In genomic region chr10:43106196-43106595, GRCm38 (mm10) we compare ENCODE assay signal across 13 mouse cellular contexts.
DNase-seq lines count a peak whose midpoint lies in the region; ATAC-seq and TF ChIP-seq lines count a peak whose summit lies in the region.
"Had no signal": no experiment of that assay in that cellular context is flagged by ENCODE, and none has a peak within 500 bp of the region (broad histone marks: within the 10 kb centered on the region; RNA-seq: fewer than 3 reads in every experiment).

No protein-coding gene starts in this region.

- no peaks in the 10 kb centered on the region for H3K27me3 ChIP-seq in forebrain, embryonic 13.5 days
- H3K27me3 ChIP-seq: embryonic facial prominence, embryonic 13.5 days; heart, embryonic 12.5 days; intestine, embryonic 15.5 days; limb, embryonic 15.5 days; lung, embryonic 15.5 days had no signal

- ATAC-seq in frontal cortex, adult (ENCODE audit: low TSS enrichment): 0 out of 2 replicates have a peak, but pooled peaks have one; percentile 28
- ATAC-seq in forebrain, embryonic 13.5 days: peak; percentile 79
- ATAC-seq: intestine, embryonic 15.5 days had no signal

- no peaks in the 10 kb centered on the region for H3K36me3 ChIP-seq in forebrain, embryonic 13.5 days (ENCODE audit: poor library complexity, severe bottlenecking)
- H3K36me3 ChIP-seq: embryonic facial prominence, embryonic 13.5 days; heart, embryonic 12.5 days; intestine, embryonic 15.5 days; limb, embryonic 15.5 days; lung, embryonic 15.5 days had no signal

- H3K9me3 ChIP-seq in forebrain, embryonic 13.5 days (replicated peaks): no peaks in the 10 kb centered on the region
- H3K9me3 ChIP-seq: embryonic facial prominence, embryonic 13.5 days; heart, embryonic 12.5 days; intestine, embryonic 15.5 days; limb, embryonic 15.5 days; lung, embryonic 15.5 days had no signal

- peaks cover 54% of the 10 kb centered on the region for H3K4me1 ChIP-seq in forebrain, embryonic 13.5 days
- peaks cover 19% of the 10 kb centered on the region for H3K4me1 ChIP-seq in olfactory bulb, adult 2 months (ENCODE audit: control insufficient read depth, insufficient read depth, low read length)
- H3K4me1 ChIP-seq: intestine, embryonic 15.5 days; limb, embryonic 15.5 days; lung, embryonic 15.5 days had no signal

- WGBS in forebrain, embryonic 13.5 days: 13% methylated on average over 7 of the region's 7 CpGs
- 37% methylated on average over 7 of the region's 7 CpGs for WGBS in olfactory bulb, adult 2 months

- no peak overlapping the region for H3K4me3 ChIP-seq in forebrain, embryonic 13.5 days
- H3K4me3 ChIP-seq in olfactory bulb, adult 2 months (ENCODE audit: insufficient read depth, low read depth, low read length): no peak overlapping the region
- H3K4me3 ChIP-seq: embryonic facial prominence, embryonic 13.5 days; heart, embryonic 12.5 days; intestine, embryonic 15.5 days; limb, embryonic 15.5 days; lung, embryonic 15.5 days had no signal

- no peak for DNase-seq in frontal cortex, postnatal 36 days (ENCODE audit: low spot score in 2 of 2)
- peak; percentile 37 for DNase-seq in mesoderm, embryonic 11.5 days (ENCODE audit: low read depth, low spot score)
- no peak for DNase-seq in spleen, postnatal 14 days (ENCODE audit: low spot score in 2 of 2)
- DNase-seq in thymus, postnatal 0 days (ENCODE audit: low spot score): no peak
- DNase-seq in heart, postnatal 36 days: no peak

- peak overlapping the region; percentile 1; the same call in 1 of the 2 replicates for H3K9ac ChIP-seq in forebrain, embryonic 13.5 days
- H3K9ac ChIP-seq: embryonic facial prominence, embryonic 13.5 days; heart, embryonic 12.5 days; intestine, embryonic 15.5 days; limb, embryonic 15.5 days; lung, embryonic 15.5 days had no signal

- TF ChIP-seq POLR2A in olfactory bulb, adult 2 months (IDR thresholded peaks at IDR 0.05; ENCODE audit: insufficient read depth, low read depth, low read length): no peak

- peak overlapping the region; percentile 5; the same call in 1 of the 2 replicates for H3K4me2 ChIP-seq in forebrain, embryonic 13.5 days
- H3K4me2 ChIP-seq: embryonic facial prominence, embryonic 13.5 days; heart, embryonic 12.5 days; intestine, embryonic 15.5 days; limb, embryonic 15.5 days; lung, embryonic 15.5 days had no signal

- TF ChIP-seq CTCF in olfactory bulb, adult 2 months (IDR thresholded peaks at IDR 0.05; ENCODE audit: insufficient read depth, low read depth, low read length): no peak

- H3K27ac ChIP-seq in forebrain, embryonic 13.5 days: peak overlapping the region; percentile 80
- H3K27ac ChIP-seq in olfactory bulb, adult 2 months (ENCODE audit: insufficient read depth, low read depth, low read length): peak overlapping the region; percentile 66
- H3K27ac ChIP-seq: embryonic facial prominence, embryonic 13.5 days; intestine, embryonic 15.5 days; limb, embryonic 15.5 days; lung, embryonic 15.5 days had no signal

- intact Hi-C loops in heart, postnatal 36 days (cut with DNase I): no loop called here
